Mouse (Mus musculus): ENCODE results near the gene Metrn. TPM values are rescaled to one million over a fixed set of nuclear protein-coding genes. Genes with fewer than 3 reads are reported as not detected.
"Not testable (repeated sequence)": the region's sequence is repeated elsewhere in the genome, so short reads cannot be mapped to it uniquely, and the experiment has no call there.

Gene Metrn
- total RNA-seq, 2 experiments from 2014 or later = 45.8 to 56.7 TPM

GRCm38 (mm10) chr17:25808789-25809605 is 12.1 kb upstream of the Metrn start, which contains the start of gene Fbxl16:
TSS of gene Fbxl16 (plus strand) at chr17:25809085.
- DNase-seq = peak; percentile 92
- intact Hi-C loops (cut with DNase I) = no loop called here

DNA sequence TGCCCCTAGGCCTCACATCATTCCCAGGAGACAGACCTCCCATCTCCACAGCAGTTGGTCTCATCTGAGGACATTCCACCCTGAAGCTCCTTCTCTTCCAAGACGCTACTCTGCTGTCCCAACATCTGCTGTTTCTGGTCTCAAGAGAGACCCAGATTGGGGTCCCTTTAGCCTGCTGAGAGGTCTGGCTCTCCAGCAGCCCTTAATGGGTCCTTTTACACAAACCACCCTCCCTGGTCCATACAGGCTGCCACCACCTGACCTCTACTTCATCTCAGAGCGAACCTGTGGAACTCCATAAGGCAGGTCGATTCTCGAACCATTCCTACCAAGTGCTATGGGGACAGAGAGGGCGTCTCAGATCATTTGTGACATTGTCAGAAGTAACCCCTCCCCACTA is 11.1 kb upstream of the Metrn start:
- intact Hi-C loops (cut with DNase I) = no loop called here
- DNase-seq = no peak

DNA sequence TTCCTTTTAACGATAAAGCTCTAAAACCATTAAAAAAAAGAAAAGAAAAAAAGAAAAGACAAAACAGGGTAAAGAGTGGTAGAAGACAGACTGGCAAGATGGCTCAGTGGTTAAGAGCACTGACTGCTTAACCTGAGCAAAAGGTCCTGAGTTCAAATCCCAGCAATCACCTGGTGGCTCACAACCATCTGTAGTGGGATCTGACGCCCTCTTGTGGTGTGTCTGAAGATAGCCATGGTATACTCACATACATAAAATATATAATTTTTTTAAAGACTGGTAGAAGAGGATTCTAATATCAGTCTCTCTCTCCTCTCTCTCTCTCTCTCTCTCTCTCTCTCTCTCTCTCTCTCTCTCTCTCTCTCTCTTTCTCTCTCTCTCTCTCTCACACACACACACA is 10.5 kb upstream of the Metrn start:
- DNase-seq; intact Hi-C loops (cut with DNase I): not testable (repeated sequence)

DNA sequence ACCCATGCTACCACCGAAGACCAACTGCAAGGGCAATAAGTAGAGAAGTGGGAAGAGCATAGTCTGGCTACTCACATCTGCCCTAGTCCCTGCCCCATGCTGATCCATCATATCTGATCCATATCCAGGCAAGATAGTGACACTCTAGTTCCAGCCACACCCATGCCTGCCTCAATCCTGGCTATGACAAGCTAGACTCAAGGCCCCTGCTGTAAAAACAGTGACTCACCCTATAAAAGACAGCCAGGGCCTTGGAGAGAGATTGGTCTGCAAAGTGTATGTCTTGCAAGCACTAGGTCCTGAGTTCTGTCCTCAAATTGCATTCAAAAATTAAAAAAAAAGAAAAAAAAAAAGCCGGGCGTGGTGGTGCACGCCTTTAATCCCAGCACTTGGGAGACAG is 9.6 kb upstream of the Metrn start:
- no peak for DNase-seq
- intact Hi-C loops (cut with DNase I) = no loop called here

GRCm38 (mm10) chr17:25802825-25803517 is 6.0 kb upstream of the Metrn start:
- peak; percentile 83 for DNase-seq
- intact Hi-C loops (cut with DNase I) = loop anchor here (5.0 kb wide), 1 partner anchor 71 kb away; no protein-coding TSS in a partner anchor

DNA sequence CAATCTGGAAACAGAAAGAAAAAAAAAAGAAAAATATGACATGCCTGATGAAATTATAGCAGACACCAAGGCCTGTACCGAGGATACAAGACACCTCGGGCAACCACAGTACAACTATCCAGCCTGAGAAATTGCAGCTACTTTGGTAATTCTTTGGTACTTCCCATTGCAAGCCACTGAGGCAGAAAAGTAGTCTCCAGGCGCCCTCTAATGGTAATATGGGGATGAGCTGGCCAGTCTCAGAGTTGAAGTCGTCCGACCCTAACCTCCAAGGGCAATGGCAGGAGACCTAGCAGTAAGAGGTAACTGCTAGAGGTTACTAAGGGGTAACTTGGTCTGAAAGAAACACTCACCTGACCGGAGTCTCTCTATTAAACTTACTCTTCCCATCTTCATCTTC is 4.1 kb upstream of the Metrn start:
- DNase-seq = peak; percentile 56
- intact Hi-C loops (cut with DNase I) = loop anchor here (5.0 kb wide), 1 partner anchor 69 kb away; no protein-coding TSS in a partner anchor

GRCm38 (mm10) chr17:25796211-25796771 is 645 bp downstream of the Metrn start:
- intact Hi-C loops (cut with DNase I) = loop anchor here (5.0 kb wide), 1 partner anchor 319 kb away; no protein-coding TSS in a partner anchor

DNA sequence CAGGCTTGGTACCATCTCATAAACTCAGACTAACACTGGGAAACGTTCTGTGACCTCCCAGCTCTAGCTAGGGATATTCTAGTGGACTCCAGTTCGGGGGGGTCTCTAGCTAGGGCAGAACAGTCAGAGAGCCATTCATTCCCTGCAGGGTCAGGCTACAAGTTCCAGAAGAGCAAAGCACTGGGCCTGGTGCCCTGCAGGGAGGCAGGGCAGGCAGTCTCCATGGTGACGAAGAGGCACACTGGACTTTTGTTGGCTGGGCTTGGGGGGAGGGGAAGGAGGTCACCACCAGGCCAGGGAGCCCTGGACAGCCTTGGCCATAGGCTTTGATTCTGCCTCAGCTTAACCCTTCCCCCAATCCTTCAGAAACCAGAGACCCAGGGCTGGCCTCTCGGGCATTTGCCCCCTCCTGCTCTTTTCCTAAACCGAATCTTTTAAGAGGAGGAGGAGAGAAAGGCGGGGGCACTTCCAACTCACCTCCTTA is 1.3 kb downstream of the Metrn start, which contains the start of gene AC134908.4:
AC134908.4 (minus strand) TSS at position 51 of the 484 bp plus-strand sequence.
- DNase-seq = peak; percentile 60
- intact Hi-C loops (cut with DNase I) = loop anchor here (5.0 kb wide), 1 partner anchor 318 kb away; no protein-coding TSS in a partner anchor

More at GRCm38 (mm10) chr17:25796211-25796771, 645 bp downstream of the Metrn start:
- DNase-seq = peak; percentile 41

GRCm38 (mm10) chr17:25794998-25795397 is 1.9 kb downstream of the Metrn start:
- DNase-seq = no peak
- intact Hi-C loops (cut with DNase I) = loop anchor here (5.0 kb wide), 1 partner anchor 318 kb away; no protein-coding TSS in a partner anchor

DNA sequence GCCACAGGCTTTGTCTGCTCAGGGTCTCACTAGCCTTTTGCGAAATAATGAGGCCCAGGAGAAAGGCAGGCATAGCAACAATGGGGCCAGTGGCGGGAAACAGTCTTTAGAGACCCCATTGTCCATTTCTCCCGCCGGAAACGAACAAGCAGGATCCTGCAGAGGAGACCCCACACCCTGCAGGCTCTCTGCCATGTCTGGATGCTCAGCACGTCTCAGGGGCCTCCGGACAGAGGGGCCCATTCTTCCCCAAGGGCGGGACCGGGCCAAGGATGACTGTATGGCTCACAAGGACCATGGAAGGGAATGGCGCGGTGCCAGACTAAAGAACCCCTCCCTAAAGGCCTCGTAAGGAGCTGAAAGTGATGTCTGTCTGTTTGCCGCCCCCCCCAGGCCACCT is 2.7 kb downstream of the Metrn start:
- peak; percentile 44 for DNase-seq
- intact Hi-C loops (cut with DNase I) = no loop called here

GRCm38 (mm10) chr17:25792615-25793014 is 4.3 kb downstream of the Metrn start, which contains the start of gene Fam173a:
TSS of gene Fam173a (minus strand) at chr17:25792901.
- peak; percentile 79 for DNase-seq
- intact Hi-C loops (cut with DNase I) = no loop called here

DNA sequence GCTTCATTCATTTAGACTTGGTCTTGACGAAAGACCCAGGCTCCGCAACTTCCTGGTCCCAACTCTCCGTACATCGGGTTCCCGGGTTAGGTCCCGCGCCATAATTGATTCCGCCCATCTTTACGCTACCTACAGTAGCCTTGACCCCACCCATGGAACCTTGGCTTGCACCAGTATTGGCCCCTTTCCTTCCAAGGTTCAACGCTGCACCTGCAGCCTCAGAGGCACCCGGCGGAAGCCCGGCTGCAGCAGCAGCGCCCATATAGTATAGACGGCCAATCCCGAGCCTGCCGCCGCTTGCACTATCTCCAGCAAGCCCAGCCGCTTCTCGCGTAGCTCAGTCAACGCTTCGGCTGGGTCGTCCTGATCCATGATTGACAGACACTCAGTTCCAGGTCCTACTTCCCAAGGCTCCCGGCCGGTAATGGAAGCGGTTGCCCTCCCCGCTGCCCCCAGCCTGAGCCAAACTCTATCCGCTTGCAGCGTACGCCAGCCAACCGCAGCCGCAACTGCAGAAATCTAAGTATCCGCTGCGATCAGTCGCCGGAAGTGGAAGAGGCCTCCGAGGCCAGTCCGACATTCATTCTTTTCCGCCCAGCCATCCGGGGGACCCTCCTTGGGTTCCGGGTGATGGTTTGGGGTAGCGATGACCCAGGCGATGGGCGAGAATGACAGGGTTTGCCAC is 5.0 kb downstream of the Metrn start:
- intact Hi-C loops (cut with DNase I) = no loop called here

DNA sequence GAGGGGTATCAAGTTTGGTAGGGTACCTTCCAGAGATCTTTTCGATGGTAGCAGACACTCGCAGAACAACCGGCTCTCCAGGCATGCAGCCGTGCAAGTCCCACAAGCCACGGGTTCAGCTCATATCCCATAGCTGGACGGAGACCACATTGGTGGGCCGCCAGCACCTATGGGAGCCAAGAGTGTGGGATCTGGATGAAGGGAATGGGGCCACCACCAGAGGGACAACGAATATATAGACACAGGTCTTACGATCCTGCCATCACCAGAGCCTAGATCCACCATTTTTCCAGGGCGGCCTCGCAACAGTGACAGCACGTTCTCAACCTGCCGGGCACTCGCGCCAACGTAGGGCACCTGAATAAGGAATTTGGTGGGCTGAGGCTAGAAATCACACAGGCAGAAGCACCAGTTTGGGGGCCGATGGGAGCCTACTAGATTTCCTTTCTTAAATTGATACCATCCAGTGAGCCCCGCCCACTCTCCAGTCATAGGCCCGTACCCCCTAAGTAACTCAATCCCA is 5.6 kb downstream of the Metrn start:
- intact Hi-C loops (cut with DNase I) = no loop called here
- no peak for DNase-seq

More for the DNA sequence above, 5.0 kb downstream of the Metrn start:
- peak; percentile 84 for DNase-seq

DNA sequence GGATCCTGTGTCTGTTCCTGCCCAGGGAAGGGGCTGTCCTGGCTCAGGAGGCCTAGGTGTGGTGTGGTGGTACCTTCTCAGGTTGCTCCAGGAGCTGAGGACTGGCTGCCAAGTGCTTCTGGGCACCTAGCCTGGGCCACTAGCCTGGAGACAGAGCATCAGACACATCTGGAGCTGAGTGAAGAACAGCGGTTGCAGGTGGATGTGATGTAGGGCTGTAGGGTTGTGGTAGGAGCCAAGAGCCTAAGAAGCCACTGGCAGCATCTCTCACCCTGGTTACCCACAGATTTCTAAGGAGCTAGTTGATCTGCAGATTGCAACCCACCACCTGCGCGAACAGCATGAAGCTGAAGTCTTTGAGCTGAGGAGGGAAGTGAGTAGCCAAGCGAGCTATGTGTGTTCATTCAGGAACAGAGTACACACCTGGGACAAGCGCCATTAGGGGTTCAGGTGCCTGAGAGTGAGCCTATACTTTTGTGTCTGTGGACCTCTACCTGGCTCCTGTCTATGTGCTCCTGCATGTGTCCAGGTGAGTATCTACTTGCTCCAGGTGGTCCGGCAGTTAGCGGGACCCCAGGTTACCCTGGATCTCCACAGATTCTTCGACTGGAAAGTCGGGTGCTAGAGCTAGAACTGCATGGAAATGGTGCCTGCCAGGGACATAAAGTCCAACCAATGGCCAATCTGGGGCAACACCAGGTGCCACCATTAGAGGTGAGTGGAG is 10.0 kb downstream of the Metrn start:
- DNase-seq = no peak
- intact Hi-C loops (cut with DNase I) = no loop called here

- intact Hi-C loops (cut with DNase I) = no loop called here
- DNase-seq = no peak
Observed at GRCm38 (mm10) chr17:25786280-25786679, 10.7 kb downstream of the Metrn start, which contains the start of gene Ccdc78. TSS of gene Ccdc78 (plus strand) at chr17:25786580.

- peak; percentile 98 for DNase-seq
Observed at GRCm38 (mm10) chr17:25785281-25785745, 11.6 kb downstream of the Metrn start, which contains the start of gene Haghl. TSS of gene Haghl (minus strand) at chr17:25785673.

DNA sequence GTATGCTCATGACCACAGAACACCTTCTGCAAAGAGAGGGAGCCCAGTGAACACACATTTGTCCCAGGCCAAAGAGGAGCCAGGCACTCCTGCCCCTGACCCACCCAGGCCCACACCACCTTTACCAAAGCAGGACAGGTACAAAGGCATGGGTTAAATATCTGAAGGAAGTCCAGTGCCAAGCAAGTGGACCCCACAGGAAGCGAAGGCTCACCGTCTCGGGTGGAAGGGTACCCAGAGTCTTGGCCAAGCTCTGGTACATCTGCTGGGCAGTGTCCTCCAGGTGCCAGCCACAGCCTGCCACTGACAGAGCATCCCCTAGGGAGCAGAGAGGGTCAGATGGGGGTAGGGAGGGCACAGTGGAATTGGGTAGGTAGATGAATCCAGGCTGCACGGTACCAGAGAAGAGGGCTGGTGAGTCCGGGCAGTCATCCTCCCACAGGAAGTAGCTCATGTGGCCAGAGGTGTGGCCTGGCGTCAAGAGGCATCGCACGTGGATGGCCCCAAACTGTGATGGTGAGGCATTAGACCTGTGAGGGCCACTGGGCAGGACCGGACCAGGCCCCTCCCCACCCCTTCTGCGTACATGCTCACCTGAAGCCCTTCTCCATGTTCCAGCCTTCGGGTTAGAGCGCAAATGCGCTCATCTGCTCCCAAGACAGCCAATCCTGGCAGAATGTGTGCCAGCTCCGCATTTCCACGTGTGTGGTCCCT is 12.9 kb downstream of the Metrn start:
- no peak for DNase-seq
- intact Hi-C loops (cut with DNase I) = no loop called here

More at GRCm38 (mm10) chr17:25785281-25785745, 11.6 kb downstream of the Metrn start, which contains the start of gene Haghl:
- intact Hi-C loops (cut with DNase I) = no loop called here

- intact Hi-C loops (cut with DNase I) = no loop called here
- no peak for DNase-seq
Observed at GRCm38 (mm10) chr17:25783086-25783485, 13.8 kb downstream of the Metrn start.

Measured in left cerebral cortex, postnatal 4 days (tissue).